8 mouse cellular contexts compared by ENCODE assay signal in genomic region chr11:85170058-85170740, GRCm38 (mm10). TPM values are rescaled to one million over a fixed set of nuclear protein-coding genes. Genes with fewer than 3 reads are reported as not detected.
DNase-seq lines count a peak whose midpoint lies in the region; ATAC-seq and TF ChIP-seq lines count a peak whose summit lies in the region.

1700125H20Rik (plus strand) TSS chr11:85170404.

- H3K27ac ChIP-seq in forebrain, embryonic 15.5 days (replicated peaks) = no peak within 1 kb of the TSS
- no peak within 1 kb of the TSS for H3K27ac ChIP-seq in liver, postnatal 0 days (ENCODE audit: low read depth)
- H3K27ac ChIP-seq in neural tube, embryonic 14.5 days (ENCODE audit: low read depth, low read length) = no peak within 1 kb of the TSS
- H3K27ac ChIP-seq in testis, adult 2 months (ENCODE audit: control insufficient read depth, insufficient read depth, low read depth, low read length) = peak within 1 kb of the TSS; percentile 80

- DNase-seq in G1E (ENCODE audit: low spot score) = peak; percentile 71
- DNase-seq in cerebellum, adult 11-12 months = peak; percentile 82
- DNase-seq in heart, postnatal 25 days (ENCODE audit: low spot score) = peak; percentile 59
- peak; percentile 88 for DNase-seq in layer of hippocampus, adult 11-12 months (ENCODE audit: low spot score)
- DNase-seq in liver, postnatal 0 days = peak; percentile 95

- no peaks in the 10 kb centered on the region for H3K9me3 ChIP-seq in G1E (replicated peaks)
- H3K9me3 ChIP-seq in forebrain, embryonic 15.5 days = no peaks in the 10 kb centered on the region
- no peaks in the 10 kb centered on the region for H3K9me3 ChIP-seq in liver, postnatal 0 days (ENCODE audit: low read length)
- no peaks in the 10 kb centered on the region for H3K9me3 ChIP-seq in neural tube, embryonic 14.5 days (ENCODE audit: control insufficient read depth, low read length)

- peak within 1 kb of the TSS; percentile 63; the same call in 1 of the 2 replicates for H3K4me3 ChIP-seq in G1E (ENCODE audit: low read depth, low read length)
- H3K4me3 ChIP-seq in forebrain, embryonic 15.5 days = peak within 1 kb of the TSS; percentile 34
- H3K4me3 ChIP-seq in liver, postnatal 0 days (ENCODE audit: low read depth, low read length) = peak within 1 kb of the TSS; percentile 29
- peak within 1 kb of the TSS; percentile 25 for H3K4me3 ChIP-seq in neural tube, embryonic 14.5 days (ENCODE audit: low read depth, low read length)
- H3K4me3 ChIP-seq in testis, adult 2 months (ENCODE audit: control insufficient read depth, low read depth, low read length) = peak within 1 kb of the TSS; percentile 91

- TF ChIP-seq EP300 in liver, postnatal 0 days (IDR thresholded peaks at IDR 0.05; ENCODE audit: low read depth) = no peak

- intact Hi-C loops in heart, postnatal 25 days (cut with DNase I) = loop anchor here (1.0 kb wide), 1 partner anchor 91 kb away; no protein-coding TSS in a partner anchor

- peak; percentile 39; the same call in 1 of the 2 replicates for TF ChIP-seq POLR2A in testis, adult 2 months (IDR thresholded peaks at IDR 0.05; ENCODE audit: control insufficient read depth, low read depth, low read length)

- 12% methylated on average over 21 of the region's 21 CpGs for WGBS in forebrain, embryonic 15.5 days
- WGBS in liver, postnatal 0 days (ENCODE audit: insufficient replicate concordance) = 13% methylated on average over 21 of the region's 21 CpGs
- WGBS in neural tube, embryonic 14.5 days = 8% methylated on average over 21 of the region's 21 CpGs

- H3K4me1 ChIP-seq in G1E (ENCODE audit: insufficient read depth, low read depth, low read length) = peaks cover 13% of the 10 kb centered on the region
- peaks cover 11% of the 10 kb centered on the region for H3K4me1 ChIP-seq in forebrain, embryonic 15.5 days
- peaks cover 7% of the 10 kb centered on the region for H3K4me1 ChIP-seq in liver, postnatal 0 days (ENCODE audit: insufficient read depth)
- H3K4me1 ChIP-seq in neural tube, embryonic 14.5 days (ENCODE audit: control insufficient read depth, insufficient read depth, low read length) = no peaks in the 10 kb centered on the region; the same call in 1 of the 2 replicates
- H3K4me1 ChIP-seq in testis, adult 2 months (ENCODE audit: control insufficient read depth, insufficient read depth, low read length) = peaks cover 15% of the 10 kb centered on the region

- no peaks in the 10 kb centered on the region for H3K36me3 ChIP-seq in G1E (replicated peaks)
- no peaks in the 10 kb centered on the region for H3K36me3 ChIP-seq in forebrain, embryonic 15.5 days
- no peaks in the 10 kb centered on the region for H3K36me3 ChIP-seq in liver, postnatal 0 days (replicated peaks; ENCODE audit: insufficient read depth, low read length)
- H3K36me3 ChIP-seq in neural tube, embryonic 14.5 days (ENCODE audit: control insufficient read depth, insufficient read depth, low read length) = no peaks in the 10 kb centered on the region
- no peaks in the 10 kb centered on the region for H3K36me3 ChIP-seq in testis, adult 2 months (ENCODE audit: control insufficient read depth, insufficient read depth, low read length)

- peaks cover 15% of the 10 kb centered on the region for H3K27me3 ChIP-seq in G1E (ENCODE audit: insufficient read depth, low read length)
- H3K27me3 ChIP-seq in forebrain, embryonic 15.5 days = no peaks in the 10 kb centered on the region
- H3K27me3 ChIP-seq in liver, postnatal 0 days (ENCODE audit: insufficient read depth, low read length) = no peaks in the 10 kb centered on the region
- no peaks in the 10 kb centered on the region for H3K27me3 ChIP-seq in neural tube, embryonic 14.5 days (ENCODE audit: control insufficient read depth, insufficient read depth, low read length)
- no peaks in the 10 kb centered on the region for H3K27me3 ChIP-seq in testis, adult 2 months (ENCODE audit: control insufficient read depth, insufficient read depth, low read length)

- TF ChIP-seq CTCF in G1E (IDR thresholded peaks at IDR 0.05; ENCODE audit: low read depth, low read length) = peak; percentile 73
- peak; percentile 99 for TF ChIP-seq CTCF in liver, postnatal 0 days (IDR thresholded peaks at IDR 0.05; ENCODE audit: low read depth)
- peak; percentile 80; the same call in 1 of the 2 replicates for TF ChIP-seq CTCF in testis, adult 2 months (IDR thresholded peaks at IDR 0.05; ENCODE audit: control insufficient read depth, insufficient read depth, insufficient replicate concordance, low read depth, low read length)

- peak; percentile 40 for ATAC-seq in G1E (ENCODE audit: extremely low read depth, insufficient number of reproducible peaks, low FRiP score, poor library complexity, severe bottlenecking)
- ATAC-seq in forebrain, embryonic 15.5 days (replicated peaks) = peak; percentile 91
- ATAC-seq in liver, postnatal 0 days = peak; percentile 95
- peak; percentile 88 for ATAC-seq in neural tube, embryonic 14.5 days (ENCODE audit: low read depth)

- peak within 1 kb of the TSS; percentile 45 for H3K9ac ChIP-seq in forebrain, embryonic 15.5 days (replicated peaks)
- peak within 1 kb of the TSS; percentile 38; the same call in 1 of the 2 replicates for H3K9ac ChIP-seq in liver, postnatal 0 days (replicated peaks)
- H3K9ac ChIP-seq in neural tube, embryonic 14.5 days (replicated peaks; ENCODE audit: low read depth, low read length) = no peak within 1 kb of the TSS; the same call in 1 of the 2 replicates

- peak within 1 kb of the TSS; percentile 56 for H3K4me2 ChIP-seq in forebrain, embryonic 15.5 days (replicated peaks)
- peak within 1 kb of the TSS; percentile 83 for H3K4me2 ChIP-seq in liver, postnatal 0 days (ENCODE audit: low read depth, low read length)
- H3K4me2 ChIP-seq in neural tube, embryonic 14.5 days (ENCODE audit: low read depth, low read length) = peak within 1 kb of the TSS; percentile 58

RNA-seq across cellular contexts. Expression of gene 1700125H20Rik, which starts in this region (rescaled TPM):
- total RNA-seq in G1E (2014; fragmentation: Nextera tagmentation) (not detected in 2 replicates), G1E (2017) (not detected in 2 replicates)
- polyA plus RNA-seq in G1E (2012) = not detected in 2 replicates
- 0.57 and 0.70 TPM in 2 replicates for polyA plus RNA-seq in forebrain, embryonic 15.5 days (2015; fragmentation: Nextera tagmentation; extraction: Ambion mirVana)
- total RNA-seq in heart, postnatal 25 days (2021) = not detected
- polyA plus RNA-seq in liver, postnatal 0 days (2015; fragmentation: Nextera tagmentation; extraction: Ambion mirVana) = 0.16 and 0.33 TPM in 2 replicates
- 1.2 and 1.3 TPM in 2 replicates for polyA plus RNA-seq in neural tube, embryonic 14.5 days (2014; fragmentation: Nextera tagmentation; extraction: Ambion mirVana)
- polyA plus RNA-seq in testis, adult 2 months (2012; rRNA removed) = 23.0 and 25.9 TPM in 2 replicates

Comparison
In these comparisons a context has a peak if more than half of its experiments do, and no peak if none do; other contexts are left out.
1. RNA of gene 1700125H20Rik (polyA plus RNA-seq): 23.0 to 25.9 TPM in testis, adult 2 months; 1.2 to 1.3 TPM in neural tube, embryonic 14.5 days, 0.57 to 0.70 TPM in forebrain, embryonic 15.5 days, 0.16 to 0.33 TPM in liver, postnatal 0 days and not detected in G1E; every median in the first group is over 10 times any median in the second.
2. Peak in DNase-seq, ATAC-seq and H3K4me3 ChIP-seq in G1E; RNA of the gene not detected or under 1 TPM.
3. Peak in ATAC-seq, H3K4me3 ChIP-seq, H3K9ac ChIP-seq and H3K4me2 ChIP-seq in forebrain, embryonic 15.5 days; RNA of the gene not detected or under 1 TPM.
4. Peak in DNase-seq in heart, postnatal 25 days; RNA of the gene not detected or under 1 TPM.
5. Peak in DNase-seq, ATAC-seq, H3K4me3 ChIP-seq, H3K9ac ChIP-seq and H3K4me2 ChIP-seq in liver, postnatal 0 days; RNA of the gene not detected or under 1 TPM.
6. ATAC-seq: peak in every context shown above with its lines; median percentile 95 in liver, postnatal 0 days; 91 in forebrain, embryonic 15.5 days; 88 in neural tube, embryonic 14.5 days; 40 in G1E.
7. H3K4me3 ChIP-seq: peak in every context shown above with its lines; median percentile 91 in testis, adult 2 months; 63 in G1E; 34 in forebrain, embryonic 15.5 days; 29 in liver, postnatal 0 days; 25 in neural tube, embryonic 14.5 days.
8. Peak in every context shown above with its lines, with median percentiles within 50 percentile points of each other: DNase-seq, CTCF ChIP-seq and H3K4me2 ChIP-seq.